Mouse (Mus musculus): ENCODE data around the gene Cpne5. TPM values are rescaled to one million over a fixed set of nuclear protein-coding genes. Genes with fewer than 3 reads are reported as not detected.
"Not testable (repeated sequence)": the region's sequence is repeated elsewhere in the genome, so short reads cannot be mapped to it uniquely, and the experiment has no call there.

The Cpne5 gene
- polyA plus RNA-seq, 1 experiment from 2014 or later = 5.3 TPM

GRCm38 (mm10) chr17:29117006-29117648, 120.8 kb downstream of the Cpne5 start:
- 78% methylated on average over 8 of the region's 8 CpGs for WGBS
- no peak for TF ChIP-seq CTCF (IDR thresholded peaks at IDR 0.05; ENCODE audit: low read depth)
- Histone ChIP-seq H3K9me3 (replicated peaks; ENCODE audit: low read length) (no peaks in the 10 kb centered on the region), H3K27ac (no peak overlapping the region), H3K4me1 (replicated peaks; ENCODE audit: insufficient read depth, low read length) (no peaks in the 10 kb centered on the region), H3K36me3 (ENCODE audit: insufficient read depth, low read length) (no peaks in the 10 kb centered on the region), H3K9ac (ENCODE audit: low read depth, low read length) (no peak overlapping the region), H3K27me3 (ENCODE audit: insufficient read depth, low read length) (no peaks in the 10 kb centered on the region), H3K4me2 (ENCODE audit: low read length) (no peak overlapping the region), H3K4me3 (replicated peaks; ENCODE audit: low read depth, low read length) (no peak overlapping the region)
- DNase-seq (ENCODE audit: low spot score) (no peak), ATAC-seq (replicated peaks; ENCODE audit: low FRiP score, low read depth) (no peak)

DNA sequence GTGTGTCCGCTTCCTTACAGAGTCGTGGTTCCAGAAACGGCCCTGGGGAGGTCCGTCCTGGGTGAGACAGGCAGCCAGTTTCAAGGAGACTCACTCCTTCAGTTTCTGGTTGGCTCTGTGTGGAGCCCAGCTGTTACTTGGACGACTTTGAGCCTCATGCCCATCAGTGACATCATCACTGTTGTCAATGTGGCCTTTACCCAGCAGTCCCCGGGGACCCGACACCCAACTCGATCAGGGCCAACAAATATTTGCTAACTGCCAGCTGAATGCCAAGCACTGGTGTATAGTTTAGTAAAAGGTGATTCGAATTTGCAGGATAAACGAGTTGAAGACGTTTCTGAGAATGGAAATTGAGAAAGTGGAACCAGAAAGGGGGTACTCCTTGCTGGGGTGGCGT, 121.9 kb downstream of the Cpne5 start:
- Histone ChIP-seq H3K36me3 (ENCODE audit: insufficient read depth, low read length) (no peaks in the 10 kb centered on the region), H3K4me1 (replicated peaks; ENCODE audit: insufficient read depth, low read length) (no peaks in the 10 kb centered on the region), H3K9ac (ENCODE audit: low read depth, low read length) (no peak overlapping the region), H3K4me2 (ENCODE audit: low read length) (no peak overlapping the region), H3K27ac (no peak overlapping the region), H3K27me3 (ENCODE audit: insufficient read depth, low read length) (no peaks in the 10 kb centered on the region), H3K4me3 (replicated peaks; ENCODE audit: low read depth, low read length) (no peak overlapping the region), H3K9me3 (replicated peaks; ENCODE audit: low read length) (no peaks in the 10 kb centered on the region)
- TF ChIP-seq CTCF (IDR thresholded peaks at IDR 0.05; ENCODE audit: low read depth) = no peak
- ATAC-seq (replicated peaks; ENCODE audit: low FRiP score, low read depth) (no peak), DNase-seq (ENCODE audit: low spot score) (no peak)
- WGBS = 76% methylated on average over 12 of the region's 12 CpGs

GRCm38 (mm10) chr17:29113591-29114352, 124.2 kb downstream of the Cpne5 start, which contains the start of gene Rab44:
Gene Rab44, plus strand, starts transcription at chr17:29114145.
- no peaks in the 10 kb centered on the region for H3K36me3 ChIP-seq (ENCODE audit: insufficient read depth, low read length)
- no peak within 1 kb of the TSS for H3K27ac ChIP-seq
- DNase-seq (ENCODE audit: low spot score) = no peak
- H3K27me3 ChIP-seq (ENCODE audit: insufficient read depth, low read length) = no peaks in the 10 kb centered on the region
- no peak within 1 kb of the TSS for H3K4me3 ChIP-seq (replicated peaks; ENCODE audit: low read depth, low read length)
- H3K4me2 ChIP-seq (ENCODE audit: low read length) = no peak within 1 kb of the TSS
- no peak within 1 kb of the TSS for H3K9ac ChIP-seq (ENCODE audit: low read depth, low read length)
- 89% methylated on average over 13 of the region's 13 CpGs for WGBS
- H3K4me1 ChIP-seq (replicated peaks; ENCODE audit: insufficient read depth, low read length) = no peaks in the 10 kb centered on the region
- no peak for ATAC-seq (replicated peaks; ENCODE audit: low FRiP score, low read depth)
- H3K9me3 ChIP-seq (replicated peaks; ENCODE audit: low read length) = no peaks in the 10 kb centered on the region
- no peak for TF ChIP-seq CTCF (IDR thresholded peaks at IDR 0.05; ENCODE audit: low read depth)

- no peak overlapping the region for H3K4me3 ChIP-seq (replicated peaks; ENCODE audit: low read depth, low read length)
- no peak for TF ChIP-seq CTCF (IDR thresholded peaks at IDR 0.05; ENCODE audit: low read depth)
- H3K4me1 ChIP-seq (replicated peaks; ENCODE audit: insufficient read depth, low read length) = no peaks in the 10 kb centered on the region
- H3K4me2 ChIP-seq (ENCODE audit: low read length) = no peak overlapping the region
- WGBS = 87% methylated on average over 5 of the region's 5 CpGs
- ATAC-seq (replicated peaks; ENCODE audit: low FRiP score, low read depth) = no peak
- no peaks in the 10 kb centered on the region for H3K27me3 ChIP-seq (ENCODE audit: insufficient read depth, low read length)
- no peak overlapping the region for H3K27ac ChIP-seq
- H3K36me3 ChIP-seq (ENCODE audit: insufficient read depth, low read length) = no peaks in the 10 kb centered on the region
- no peak for DNase-seq (ENCODE audit: low spot score)
- no peak overlapping the region for H3K9ac ChIP-seq (ENCODE audit: low read depth, low read length)
- no peaks in the 10 kb centered on the region for H3K9me3 ChIP-seq (replicated peaks; ENCODE audit: low read length)
These were observed 126.6 kb downstream of the Cpne5 start for GRCm38 (mm10) chr17:29111332-29111731.

DNA sequence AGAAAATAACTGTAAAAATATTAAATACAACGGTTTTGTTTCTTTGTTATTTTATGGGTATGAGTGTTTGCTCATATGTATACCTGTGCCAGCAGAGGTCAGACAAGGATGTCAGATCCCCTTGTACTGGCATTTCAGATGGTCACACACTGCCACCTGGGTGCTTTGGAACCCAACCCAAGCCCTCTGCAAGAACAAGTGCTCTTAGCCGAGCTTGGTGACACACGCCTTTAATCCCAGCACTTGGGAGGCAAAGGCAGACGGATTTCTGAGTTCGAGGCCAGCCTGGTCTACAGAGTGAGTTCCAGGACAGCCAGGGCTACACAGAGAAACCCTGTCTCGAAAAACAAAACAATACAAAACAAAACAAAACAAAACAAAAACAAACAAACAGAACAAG, 127.6 kb downstream of the Cpne5 start:
- ATAC-seq (replicated peaks; ENCODE audit: low FRiP score, low read depth); H3K9me3 ChIP-seq (replicated peaks; ENCODE audit: low read length); H3K4me2 ChIP-seq (ENCODE audit: low read length); H3K4me3 ChIP-seq (replicated peaks; ENCODE audit: low read depth, low read length); DNase-seq (ENCODE audit: low spot score); H3K9ac ChIP-seq (ENCODE audit: low read depth, low read length); H3K36me3 ChIP-seq (ENCODE audit: insufficient read depth, low read length); H3K27me3 ChIP-seq (ENCODE audit: insufficient read depth, low read length); H3K4me1 ChIP-seq (replicated peaks; ENCODE audit: insufficient read depth, low read length); H3K27ac ChIP-seq: not testable (repeated sequence)
- 85% methylated on average over 6 of the region's 6 CpGs for WGBS

Other genes with a start within 250 kb of the Cpne5 start
- 58.8 and 66.9 TPM in 2 replicates for gene Stk38, start 230.2 kb downstream of the Cpne5 start, polyA plus RNA-seq (2015; fragmentation: Nextera tagmentation; extraction: Ambion mirVana)
- gene Srsf3, start 205.5 kb downstream of the Cpne5 start, polyA plus RNA-seq (2015; fragmentation: Nextera tagmentation; extraction: Ambion mirVana) = 456 and 496 TPM in 2 replicates
- gene Cdkn1a, start 147.2 kb downstream of the Cpne5 start, polyA plus RNA-seq (2015; fragmentation: Nextera tagmentation; extraction: Ambion mirVana) = 125 and 136 TPM in 2 replicates
- gene Rab44, start 124.0 kb downstream of the Cpne5 start, polyA plus RNA-seq (2015; fragmentation: Nextera tagmentation; extraction: Ambion mirVana) = 0.21 and 0.22 TPM in 2 replicates
- 108 and 126 TPM in 2 replicates for gene Ppil1, start 26.0 kb upstream of the Cpne5 start, polyA plus RNA-seq (2015; fragmentation: Nextera tagmentation; extraction: Ambion mirVana)
- gene BC004004, start 30.6 kb upstream of the Cpne5 start, polyA plus RNA-seq (2015; fragmentation: Nextera tagmentation; extraction: Ambion mirVana) = 131 TPM in 2 replicates
- gene Pi16, start 79.5 kb upstream of the Cpne5 start, polyA plus RNA-seq (2015; fragmentation: Nextera tagmentation; extraction: Ambion mirVana) = 3.1 and 4.1 TPM in 2 replicates
- 307 and 309 TPM in 2 replicates for gene Mtch1, start 109.8 kb upstream of the Cpne5 start, polyA plus RNA-seq (2015; fragmentation: Nextera tagmentation; extraction: Ambion mirVana)
- 12.3 and 12.5 TPM in 2 replicates for gene Fgd2, start 122.7 kb upstream of the Cpne5 start, polyA plus RNA-seq (2015; fragmentation: Nextera tagmentation; extraction: Ambion mirVana)